Mouse (Mus musculus): ENCODE measurements around the gene Il21r. TPM values are rescaled to one million over a fixed set of nuclear protein-coding genes. Genes with fewer than 3 reads are reported as not detected.

The Il21r gene
- polyA plus RNA-seq, 1 experiment from 2014 or later = 0.13 TPM

DNA sequence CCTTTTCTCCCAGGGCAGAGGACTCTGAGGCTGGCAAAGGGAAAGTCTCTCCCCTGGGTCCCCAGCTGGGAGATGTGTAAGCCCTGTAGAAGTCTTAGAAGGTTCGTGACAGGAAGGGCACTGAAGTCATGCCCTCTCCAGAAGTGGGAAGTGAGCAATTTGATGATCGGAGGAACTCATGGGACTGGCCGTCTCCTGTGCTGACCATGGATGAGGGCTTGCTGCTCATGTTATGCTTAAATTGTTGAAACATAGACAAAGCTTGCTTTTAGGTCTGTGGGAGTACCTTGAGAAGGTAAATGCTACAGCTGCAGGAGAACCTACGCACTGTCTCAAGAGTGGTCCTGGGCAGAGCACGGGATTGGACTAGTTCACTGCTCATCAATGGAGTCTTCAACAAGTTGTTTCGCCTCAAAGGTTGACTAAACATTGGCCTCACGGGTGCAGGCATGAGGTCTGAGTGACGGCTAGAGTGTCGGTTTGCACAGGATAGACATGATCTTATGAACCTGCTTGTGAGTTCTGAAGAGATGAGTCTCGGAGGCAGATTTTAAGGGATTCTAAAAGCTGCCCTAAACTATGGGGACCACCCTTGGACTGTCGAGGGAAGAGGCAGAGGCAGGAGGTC is 1.3 kb upstream of the Il21r start:
- no peak for DNase-seq
- Histone ChIP-seq H3K9ac (replicated peaks; ENCODE audit: low read length) (no peak overlapping the region), H3K27me3 (ENCODE audit: control insufficient read depth, insufficient read depth, low read length) (no peaks in the 10 kb centered on the region), H3K4me2 (ENCODE audit: low read length) (no peak overlapping the region), H3K4me1 (ENCODE audit: control insufficient read depth, insufficient read depth, low read length) (no peaks in the 10 kb centered on the region), H3K4me3 (replicated peaks; ENCODE audit: low read depth, low read length) (no peak overlapping the region), H3K27ac (replicated peaks; ENCODE audit: low read depth, low read length) (no peak overlapping the region), H3K36me3 (ENCODE audit: control insufficient read depth, insufficient read depth, low read length) (no peaks in the 10 kb centered on the region), H3K9me3 (ENCODE audit: control insufficient read depth, low read length) (no peaks in the 10 kb centered on the region)
- no peak for ATAC-seq (ENCODE audit: low FRiP score, low TSS enrichment)
- WGBS = 80% methylated on average over 11 of the region's 11 CpGs

DNA sequence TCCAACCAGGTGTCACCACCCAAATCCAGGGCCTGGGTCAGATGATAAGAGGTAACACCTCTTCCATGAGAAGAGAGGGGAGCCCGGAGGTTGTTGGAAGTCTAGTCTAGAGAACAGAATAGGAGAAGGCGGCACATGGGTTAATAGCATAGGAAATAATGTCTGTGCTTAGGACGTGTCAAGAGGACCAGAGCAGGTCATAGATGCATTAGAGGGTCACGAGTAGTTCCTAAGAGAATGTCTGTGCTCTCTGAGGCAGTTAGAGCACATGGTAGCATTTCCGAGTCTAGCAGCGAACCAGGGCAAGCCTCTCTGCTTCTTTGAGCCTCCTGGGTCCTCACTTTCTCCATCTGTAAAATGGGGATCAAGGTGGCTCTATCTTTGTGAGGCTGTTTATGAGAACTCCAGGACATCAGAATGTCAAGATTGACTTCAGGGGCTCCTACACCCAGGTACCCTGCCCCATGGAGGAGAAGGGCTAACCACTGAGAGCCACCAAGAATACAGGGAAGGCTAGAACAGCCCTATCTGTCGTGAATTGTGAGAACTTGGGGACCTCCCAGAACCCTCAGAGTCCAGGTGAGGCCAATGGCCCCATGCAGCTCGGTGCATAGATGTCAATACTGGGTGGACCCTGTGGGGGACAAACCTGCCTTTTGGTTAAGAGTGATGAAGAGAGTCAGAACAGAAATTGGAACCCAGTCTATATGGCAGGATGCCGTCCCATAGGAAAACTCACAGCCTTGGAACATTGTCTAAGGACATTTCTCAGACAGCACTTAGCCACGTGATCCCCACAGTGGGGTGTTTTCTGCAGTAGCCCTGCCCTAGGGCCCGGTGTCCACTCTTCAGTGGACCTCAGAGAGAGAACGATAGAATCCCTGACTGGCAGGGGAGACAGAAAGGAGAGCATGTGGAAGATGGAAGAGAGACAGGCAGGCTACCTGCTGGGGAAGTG is 1.4 kb downstream of the Il21r start:
- Histone ChIP-seq H3K4me1 (ENCODE audit: control insufficient read depth, insufficient read depth, low read length) (no peaks in the 10 kb centered on the region), H3K36me3 (ENCODE audit: control insufficient read depth, insufficient read depth, low read length) (no peaks in the 10 kb centered on the region), H3K27ac (replicated peaks; ENCODE audit: low read depth, low read length) (no peak overlapping the region), H3K4me3 (replicated peaks; ENCODE audit: low read depth, low read length) (no peak overlapping the region), H3K9me3 (ENCODE audit: control insufficient read depth, low read length) (no peaks in the 10 kb centered on the region), H3K4me2 (ENCODE audit: low read length) (no peak overlapping the region), H3K9ac (replicated peaks; ENCODE audit: low read length) (no peak overlapping the region), H3K27me3 (ENCODE audit: control insufficient read depth, insufficient read depth, low read length) (no peaks in the 10 kb centered on the region)
- WGBS = 86% methylated on average over 12 of the region's 12 CpGs
- DNase-seq (no peak), ATAC-seq (ENCODE audit: low FRiP score, low TSS enrichment) (no peak)

DNA sequence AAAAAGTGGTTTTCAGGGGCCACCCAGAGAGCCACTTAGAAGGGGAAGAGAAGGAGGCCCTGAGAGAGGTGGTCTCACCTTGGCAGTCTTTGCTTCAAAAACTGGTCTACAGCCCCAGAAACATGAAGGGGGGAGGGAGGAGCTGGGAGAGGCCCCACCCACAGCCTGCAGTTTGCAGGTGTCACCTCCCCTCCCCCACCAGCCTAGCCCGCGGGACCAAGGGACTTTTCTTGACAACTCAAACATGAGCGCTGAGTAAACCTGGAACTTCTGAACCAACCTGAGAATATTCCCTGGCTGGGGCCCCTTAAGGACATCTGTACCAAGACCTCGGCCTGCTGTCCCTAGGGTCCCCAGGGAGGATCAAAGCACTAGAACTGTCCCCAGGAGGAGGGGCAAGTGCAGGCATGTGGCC is 2.5 kb downstream of the Il21r start:
- no peaks in the 10 kb centered on the region for H3K36me3 ChIP-seq (ENCODE audit: control insufficient read depth, insufficient read depth, low read length)
- WGBS = 79% methylated on average over 4 of the region's 4 CpGs
- H3K4me3 ChIP-seq (replicated peaks; ENCODE audit: low read depth, low read length) = no peak overlapping the region
- no peaks in the 10 kb centered on the region for H3K27me3 ChIP-seq (ENCODE audit: control insufficient read depth, insufficient read depth, low read length)
- H3K9me3 ChIP-seq (ENCODE audit: control insufficient read depth, low read length) = no peaks in the 10 kb centered on the region
- no peak overlapping the region for H3K27ac ChIP-seq (replicated peaks; ENCODE audit: low read depth, low read length)
- ATAC-seq (ENCODE audit: low FRiP score, low TSS enrichment) (no peak), DNase-seq (no peak)
- H3K4me1 ChIP-seq (ENCODE audit: control insufficient read depth, insufficient read depth, low read length) = no peaks in the 10 kb centered on the region
- H3K4me2 ChIP-seq (ENCODE audit: low read length) = no peak overlapping the region
- no peak overlapping the region for H3K9ac ChIP-seq (replicated peaks; ENCODE audit: low read length)

DNA sequence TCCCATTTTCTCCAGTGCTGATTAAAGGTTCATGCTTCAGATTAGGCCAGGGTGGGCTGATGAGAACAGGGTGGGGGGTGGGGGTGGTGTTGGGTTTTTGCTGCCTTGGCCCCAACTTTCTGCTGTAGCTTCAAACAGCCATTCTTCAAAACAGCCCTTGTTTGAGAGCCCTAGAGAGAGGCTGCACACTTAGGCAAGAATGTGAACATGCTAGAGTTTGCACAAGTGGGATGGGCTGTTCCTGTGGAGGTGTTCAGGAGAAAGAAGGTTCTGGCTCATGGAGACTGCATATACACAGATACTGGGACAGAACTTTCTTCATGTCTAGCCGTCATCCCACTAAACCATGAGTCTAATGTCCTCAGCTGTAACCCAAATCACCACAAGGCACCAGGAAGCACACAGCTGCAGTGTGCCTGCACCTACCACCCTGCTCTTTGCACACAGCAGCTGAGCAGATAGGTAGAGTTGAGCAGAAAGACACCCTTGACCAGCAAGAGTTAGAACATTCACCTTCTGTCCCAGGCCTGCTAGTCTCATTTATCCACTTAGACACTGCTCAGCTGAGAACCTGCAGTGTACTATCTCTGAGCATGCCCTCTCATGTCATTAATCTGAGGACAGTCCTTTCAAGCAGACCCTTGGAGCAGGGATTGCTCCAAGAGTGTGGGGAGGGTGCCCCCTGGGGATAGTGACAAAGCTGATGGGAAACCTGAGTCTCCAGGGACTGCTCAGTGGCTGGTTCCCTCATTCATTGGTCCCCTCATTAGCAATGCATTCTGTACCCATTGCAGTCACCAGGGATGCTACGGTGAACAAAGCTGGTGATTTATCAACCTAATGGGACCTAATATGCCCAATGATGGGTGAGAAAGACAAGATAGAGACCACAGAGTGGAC is 3.3 kb downstream of the Il21r start:
- ATAC-seq (ENCODE audit: low FRiP score, low TSS enrichment) (no peak), DNase-seq (no peak)
- 67% methylated on average over 2 of the region's 2 CpGs for WGBS
- Histone ChIP-seq H3K27me3 (ENCODE audit: control insufficient read depth, insufficient read depth, low read length) (no peaks in the 10 kb centered on the region), H3K4me2 (ENCODE audit: low read length) (no peak overlapping the region), H3K4me1 (ENCODE audit: control insufficient read depth, insufficient read depth, low read length) (no peaks in the 10 kb centered on the region), H3K36me3 (ENCODE audit: control insufficient read depth, insufficient read depth, low read length) (no peaks in the 10 kb centered on the region), H3K9me3 (ENCODE audit: control insufficient read depth, low read length) (no peaks in the 10 kb centered on the region), H3K4me3 (replicated peaks; ENCODE audit: low read depth, low read length) (no peak overlapping the region), H3K9ac (replicated peaks; ENCODE audit: low read length) (no peak overlapping the region), H3K27ac (replicated peaks; ENCODE audit: low read depth, low read length) (no peak overlapping the region)

DNA sequence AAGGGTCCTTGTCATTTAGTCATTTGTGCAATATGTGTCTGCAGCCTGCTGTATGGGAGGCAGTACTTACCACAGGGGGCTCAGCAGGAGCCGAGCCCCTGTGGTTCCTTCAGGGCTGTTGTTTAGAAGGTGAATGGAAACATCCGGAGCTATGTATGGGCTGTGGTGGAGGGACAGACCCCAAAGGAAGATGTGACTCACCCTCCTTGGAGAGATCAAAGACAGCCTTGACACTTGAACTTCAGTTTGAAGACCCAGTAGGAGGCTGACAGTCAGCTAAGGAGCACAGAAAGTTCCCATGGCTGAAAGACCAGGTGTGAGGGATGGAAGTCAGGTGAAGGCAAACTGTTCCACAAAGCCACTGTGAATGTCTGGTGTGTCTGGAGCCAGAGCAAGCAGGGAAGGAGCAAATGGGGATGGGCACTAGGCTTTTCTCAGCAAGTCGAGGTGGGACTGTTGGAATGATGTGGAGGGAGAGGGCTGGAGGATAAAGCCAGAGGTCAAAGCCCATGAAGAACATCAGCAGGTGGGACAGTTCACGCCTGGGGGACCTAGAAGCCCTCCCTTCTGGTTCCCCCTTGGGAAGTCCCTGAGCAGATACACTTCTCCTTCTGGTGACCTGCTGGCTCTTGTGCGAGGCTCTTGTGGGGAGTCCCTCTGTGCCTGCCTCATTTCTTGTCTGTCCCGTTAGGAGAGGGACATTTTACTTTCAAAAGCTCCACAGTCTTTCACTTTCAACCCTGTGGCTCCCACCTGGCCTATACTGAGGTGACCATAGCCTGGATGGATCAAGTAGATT is 4.4 kb downstream of the Il21r start:
- WGBS = 67% methylated on average over 6 of the region's 6 CpGs
- H3K9me3 ChIP-seq (ENCODE audit: control insufficient read depth, low read length) = no peaks in the 10 kb centered on the region
- ATAC-seq (ENCODE audit: low FRiP score, low TSS enrichment) = no peak
- no peak overlapping the region for H3K27ac ChIP-seq (replicated peaks; ENCODE audit: low read depth, low read length)
- no peak overlapping the region for H3K9ac ChIP-seq (replicated peaks; ENCODE audit: low read length)
- no peak for DNase-seq
- no peak overlapping the region for H3K4me2 ChIP-seq (ENCODE audit: low read length)
- no peaks in the 10 kb centered on the region for H3K4me1 ChIP-seq (ENCODE audit: control insufficient read depth, insufficient read depth, low read length)
- H3K27me3 ChIP-seq (ENCODE audit: control insufficient read depth, insufficient read depth, low read length) = no peaks in the 10 kb centered on the region
- no peaks in the 10 kb centered on the region for H3K36me3 ChIP-seq (ENCODE audit: control insufficient read depth, insufficient read depth, low read length)
- H3K4me3 ChIP-seq (replicated peaks; ENCODE audit: low read depth, low read length) = no peak overlapping the region

DNA sequence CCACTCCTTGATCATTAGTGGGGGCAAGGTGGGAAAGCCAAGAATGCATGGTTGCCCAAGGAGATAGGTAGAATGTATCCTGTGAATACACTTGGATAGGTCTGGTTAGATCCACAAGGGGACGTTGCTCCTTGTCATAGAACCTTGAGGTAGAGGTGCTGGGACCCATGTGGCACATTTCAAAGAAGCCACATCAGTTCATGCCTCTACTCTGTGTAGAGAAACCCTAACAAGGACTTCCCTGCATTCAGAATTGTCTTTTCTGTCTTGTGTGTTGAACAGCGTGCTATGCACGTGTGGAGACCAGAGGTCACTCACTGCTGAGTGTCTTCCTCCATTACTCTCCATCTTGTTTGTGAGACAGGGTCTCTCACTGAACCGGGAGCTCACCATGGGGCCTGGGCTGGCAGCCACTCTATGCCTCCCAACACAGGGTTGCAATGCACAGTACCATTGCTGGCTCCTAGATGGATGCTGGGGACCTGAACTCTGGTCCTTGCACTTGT is 5.0 kb downstream of the Il21r start:
- DNase-seq (no peak), ATAC-seq (ENCODE audit: low FRiP score, low TSS enrichment) (no peak)
- Histone ChIP-seq H3K4me3 (replicated peaks; ENCODE audit: low read depth, low read length) (no peak overlapping the region), H3K9me3 (ENCODE audit: control insufficient read depth, low read length) (no peaks in the 10 kb centered on the region), H3K27ac (replicated peaks; ENCODE audit: low read depth, low read length) (no peak overlapping the region), H3K36me3 (ENCODE audit: control insufficient read depth, insufficient read depth, low read length) (no peaks in the 10 kb centered on the region), H3K4me1 (ENCODE audit: control insufficient read depth, insufficient read depth, low read length) (no peaks in the 10 kb centered on the region), H3K27me3 (ENCODE audit: control insufficient read depth, insufficient read depth, low read length) (no peaks in the 10 kb centered on the region), H3K9ac (replicated peaks; ENCODE audit: low read length) (no peak overlapping the region), H3K4me2 (ENCODE audit: low read length) (no peak overlapping the region)
- 90% methylated on average over 4 of the region's 4 CpGs for WGBS

DNA sequence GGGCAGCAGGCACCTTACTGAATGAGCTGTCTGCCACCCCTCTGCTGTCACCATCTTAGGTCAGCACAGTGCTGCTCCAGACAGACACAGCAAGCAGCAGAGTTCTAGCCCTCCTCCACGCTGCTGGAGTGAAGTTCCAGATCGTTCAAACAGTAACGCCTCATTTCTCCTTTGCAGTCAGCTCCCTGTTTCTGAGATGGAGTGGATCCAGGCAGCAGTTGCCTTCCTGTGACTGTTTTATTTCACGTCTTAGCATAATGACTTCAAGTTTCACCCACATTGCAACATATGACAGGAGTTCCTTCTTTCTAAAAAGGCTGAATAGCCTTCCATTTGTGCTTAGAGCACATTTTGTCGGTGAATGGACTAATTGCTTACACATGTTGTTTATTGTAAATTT is 10.3 kb downstream of the Il21r start:
- Histone ChIP-seq H3K4me1 (ENCODE audit: control insufficient read depth, insufficient read depth, low read length) (no peaks in the 10 kb centered on the region), H3K36me3 (ENCODE audit: control insufficient read depth, insufficient read depth, low read length) (no peaks in the 10 kb centered on the region), H3K9me3 (ENCODE audit: control insufficient read depth, low read length) (no peaks in the 10 kb centered on the region), H3K4me3 (replicated peaks; ENCODE audit: low read depth, low read length) (no peak overlapping the region), H3K27me3 (ENCODE audit: control insufficient read depth, insufficient read depth, low read length) (no peaks in the 10 kb centered on the region), H3K9ac (replicated peaks; ENCODE audit: low read length) (no peak overlapping the region), H3K27ac (replicated peaks; ENCODE audit: low read depth, low read length) (no peak overlapping the region), H3K4me2 (ENCODE audit: low read length) (no peak overlapping the region)
- DNase-seq (no peak), ATAC-seq (ENCODE audit: low FRiP score, low TSS enrichment) (no peak)
- WGBS = 87% methylated on average over 5 of the region's 5 CpGs

DNA sequence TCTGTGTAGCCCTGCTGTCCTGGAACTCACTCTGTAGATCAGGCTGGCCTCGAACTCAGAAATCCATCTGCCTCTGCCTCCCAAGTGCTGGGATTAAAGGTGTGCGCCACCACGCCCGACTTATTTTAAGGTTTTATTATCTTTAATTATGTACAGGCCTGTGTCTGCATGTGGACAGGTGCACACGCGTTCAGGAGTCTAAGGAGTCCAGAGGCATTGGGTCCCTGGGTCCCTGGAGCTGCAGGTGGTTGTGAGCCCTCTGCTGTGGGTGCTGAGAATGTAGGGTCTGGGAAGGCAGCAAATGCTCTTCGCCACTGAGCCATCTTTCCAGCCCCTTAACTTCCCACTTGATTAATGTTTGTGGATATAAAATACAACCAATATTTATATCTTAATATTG is 12.2 kb downstream of the Il21r start:
- Histone ChIP-seq H3K4me1 (ENCODE audit: control insufficient read depth, insufficient read depth, low read length) (no peaks in the 10 kb centered on the region), H3K27me3 (ENCODE audit: control insufficient read depth, insufficient read depth, low read length) (no peaks in the 10 kb centered on the region), H3K36me3 (ENCODE audit: control insufficient read depth, insufficient read depth, low read length) (no peaks in the 10 kb centered on the region), H3K27ac (replicated peaks; ENCODE audit: low read depth, low read length) (no peak overlapping the region), H3K4me2 (ENCODE audit: low read length) (no peak overlapping the region), H3K9me3 (ENCODE audit: control insufficient read depth, low read length) (no peaks in the 10 kb centered on the region), H3K4me3 (replicated peaks; ENCODE audit: low read depth, low read length) (no peak overlapping the region), H3K9ac (replicated peaks; ENCODE audit: low read length) (no peak overlapping the region)
- WGBS = 93% methylated on average over 7 of the region's 7 CpGs
- DNase-seq (no peak), ATAC-seq (ENCODE audit: low FRiP score, low TSS enrichment) (no peak)
